Mouse (Mus musculus) forebrain, embryonic 12.5 days (tissue): ENCODE measurements around the gene Tmem248. TPM values are rescaled to one million over a fixed set of nuclear protein-coding genes. Genes with fewer than 3 reads are reported as not detected.
A peak's percentile ranks its signal among the peaks of the same experiment; 100 is the strongest.
"Not testable (repeated sequence)": the region's sequence is repeated elsewhere in the genome, so short reads cannot be mapped to it uniquely, and the experiment has no call there.

Experiments used
- ATAC-seq: fragments of 200-750 bp; cut with Nextera tagmentation; 2 replicates; pipeline ENCODE4 v1.8.0; 2017; ENCODE audit warnings: moderate TSS enrichment; ENCODE audit not compliant: low FRiP score
- H3K27ac ChIP-seq: fragments of 300-500 bp; sonication (generic); 2 replicates; pipeline ENCODE4 v1.5.1; 2016; ENCODE audit warnings: mild to moderate bottlenecking
- H3K27me3 ChIP-seq: fragments of 300-500 bp; sonication (generic); 2 replicates; pipeline ENCODE4 v1.6.1; 2016; ENCODE audit warnings: mild to moderate bottlenecking
- H3K36me3 ChIP-seq: fragments of 300-500 bp; sonication (generic); replicated peaks from 2 replicates; pipeline ENCODE4 v1.6.1; 2016; ENCODE audit warnings: mild to moderate bottlenecking
- H3K4me1 ChIP-seq: fragments of 300-500 bp; sonication (generic); 2 replicates; pipeline ENCODE4 v1.6.1; 2016
- H3K4me2 ChIP-seq: fragments of 300-500 bp; sonication (generic); 2 replicates; pipeline ENCODE4 v1.6.1; 2016; ENCODE audit warnings: mild to moderate bottlenecking, moderate library complexity
- H3K4me3 ChIP-seq: fragments of 300-500 bp; sonication (generic); replicated peaks from 2 replicates; pipeline ENCODE4 v1.5.1; 2016; ENCODE audit warnings: mild to moderate bottlenecking
- H3K9ac ChIP-seq: fragments of 300-500 bp; sonication (generic); 2 replicates; pipeline ENCODE4 v1.6.1; 2016; ENCODE audit warnings: mild to moderate bottlenecking
- H3K9me3 ChIP-seq: fragments of 300-500 bp; sonication (generic); 2 replicates; pipeline ENCODE4 v1.6.1; 2016
- WGBS: fragments of 180-500 bp; shearing (Covaris S2); methylation state at CpG from one replicate; pipeline ENCODE4 v1.1.7; 2016; 5-methylcytosine and 5-hydroxymethylcytosine counted together
- polyA plus RNA-seq: library from polyadenylated mRNA; unstranded; fragments of >200 nt; fragmentation: Nextera tagmentation; extraction: Ambion mirVana; gene quantifications from 2 replicates; pipeline ENCODE4 v1.2.1, GENCODE M21; 2016

Gene Tmem248
- polyA plus RNA-seq, 1 experiment from 2014 or later = 29.2 TPM

- Histone ChIP-seq H3K4me2 (no peak overlapping the region), H3K36me3 (peaks cover 97% of the 10 kb centered on the region), H3K27me3 (no peaks in the 10 kb centered on the region), H3K4me1 (no peaks in the 10 kb centered on the region), H3K9me3 (no peaks in the 10 kb centered on the region), H3K27ac (no peak overlapping the region), H3K4me3 (no peak overlapping the region), H3K9ac (no peak overlapping the region)
- no peak for ATAC-seq
- WGBS = 92% methylated on average over 2 of the region's 2 CpGs
Measured at GRCm38 (mm10) chr5:130239856-130240255, 23.0 kb downstream of the Tmem248 start.

- no peak overlapping the region for H3K27ac ChIP-seq
- H3K27me3 ChIP-seq = no peaks in the 10 kb centered on the region
- 93% methylated on average over 12 of the region's 12 CpGs for WGBS
- no peak overlapping the region for H3K9ac ChIP-seq
- H3K9me3 ChIP-seq = no peaks in the 10 kb centered on the region
- H3K4me3 ChIP-seq = no peak overlapping the region
- no peak overlapping the region for H3K4me2 ChIP-seq
- peaks cover 97% of the 10 kb centered on the region for H3K36me3 ChIP-seq
- ATAC-seq = no peak
- H3K4me1 ChIP-seq = no peaks in the 10 kb centered on the region
Measured at GRCm38 (mm10) chr5:130241426-130241825, 24.5 kb downstream of the Tmem248 start.

DNA sequence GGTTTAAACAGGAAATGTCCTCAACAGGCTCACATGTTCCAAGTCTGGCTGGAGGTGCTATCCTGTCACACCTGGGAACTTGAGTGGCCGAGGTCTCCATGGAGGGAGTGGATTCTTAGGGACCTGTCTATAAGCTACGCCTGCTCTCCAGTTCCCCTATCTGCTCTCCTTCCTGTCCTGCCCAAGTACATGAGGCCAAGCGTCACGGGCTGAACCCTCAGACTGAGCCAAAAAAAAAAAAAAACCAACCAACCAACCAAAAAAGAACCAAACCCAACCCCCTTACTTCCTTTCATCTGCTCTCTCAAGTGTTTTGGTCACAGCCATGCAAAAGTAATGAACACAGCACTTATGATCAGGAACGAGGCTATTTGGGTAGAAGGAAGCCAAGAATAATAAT is 30.9 kb downstream of the Tmem248 start:
- peaks cover 92% of the 10 kb centered on the region for H3K36me3 ChIP-seq
- H3K27ac ChIP-seq = no peak overlapping the region
- H3K4me1 ChIP-seq = no peaks in the 10 kb centered on the region
- no peak overlapping the region for H3K4me2 ChIP-seq
- 91% methylated on average over 5 of the region's 5 CpGs for WGBS
- no peaks in the 10 kb centered on the region for H3K9me3 ChIP-seq
- H3K27me3 ChIP-seq = no peaks in the 10 kb centered on the region
- H3K4me3 ChIP-seq = no peak overlapping the region
- H3K9ac ChIP-seq = no peak overlapping the region
- no peak for ATAC-seq

DNA sequence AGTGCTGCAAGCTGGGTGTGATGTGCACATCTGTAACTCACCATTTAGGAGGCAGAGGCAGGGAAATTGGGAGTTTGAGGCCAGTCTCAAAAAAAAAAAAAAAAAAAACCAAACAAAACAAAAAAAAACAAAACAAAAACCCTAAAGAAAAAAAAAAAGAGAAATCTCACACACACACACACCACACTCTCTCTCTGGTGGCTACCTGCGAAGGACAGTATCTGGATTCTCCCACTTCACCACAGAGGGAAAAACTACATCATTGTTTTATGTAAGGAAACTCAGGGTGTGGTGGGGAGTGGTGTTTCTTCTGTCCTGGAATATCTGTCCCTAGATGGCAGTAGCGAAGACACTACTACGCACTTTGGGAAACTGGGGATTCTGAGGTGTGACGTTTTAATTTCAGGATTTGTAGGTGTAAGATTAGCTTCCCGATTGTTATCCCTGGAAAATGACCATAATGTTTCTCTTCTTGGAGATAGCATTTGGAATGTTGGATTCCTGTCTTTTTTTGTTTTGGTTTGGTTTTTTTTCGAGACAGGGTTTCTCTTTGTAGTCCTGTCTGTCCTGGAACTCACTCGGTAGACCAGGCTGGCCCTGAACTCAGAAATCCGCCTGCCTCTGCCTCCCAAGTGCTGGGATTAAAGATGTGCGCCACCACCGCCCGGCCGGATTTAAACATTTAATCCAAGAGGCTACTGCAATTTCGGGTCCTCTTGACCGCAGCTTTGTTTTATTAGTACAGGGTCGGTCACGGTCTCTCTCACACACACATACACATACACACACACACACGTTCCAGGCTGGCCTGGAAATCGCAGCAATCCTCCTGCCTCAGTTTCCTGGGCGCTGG is 37.5 kb downstream of the Tmem248 start:
- Histone ChIP-seq H3K9ac (peak overlapping the region; percentile 84), H3K36me3 (peaks cover 35% of the 10 kb centered on the region), H3K4me3 (peak overlapping the region; percentile 74), H3K27me3 (no peaks in the 10 kb centered on the region), H3K27ac (peak overlapping the region; percentile 74), H3K4me1 (peaks cover 25% of the 10 kb centered on the region), H3K4me2 (peak overlapping the region; percentile 87), H3K9me3 (no peaks in the 10 kb centered on the region)
- 24% methylated on average over 19 of the region's 19 CpGs for WGBS
- ATAC-seq = peak; percentile 3; the same call in 1 of the 2 replicates

GRCm38 (mm10) chr5:130255017-130255720 is 38.3 kb downstream of the Tmem248 start, which contains the start of the genes Sbds and Tyw1:
Gene Sbds, minus strand, starts transcription at chr5:130255530.
Gene Tyw1, plus strand, starts transcription at chr5:130255619.
- peaks cover 25% of the 10 kb centered on the region for H3K4me1 ChIP-seq
- peak within 1 kb of the TSS; percentile 84 for H3K9ac ChIP-seq
- peak within 1 kb of the TSS; percentile 74 for H3K4me3 ChIP-seq
- H3K36me3 ChIP-seq = peaks cover 29% of the 10 kb centered on the region
- no peaks in the 10 kb centered on the region for H3K9me3 ChIP-seq
- ATAC-seq = peak; percentile 89
- H3K27ac ChIP-seq = peak within 1 kb of the TSS; percentile 74
- peak within 1 kb of the TSS; percentile 87 for H3K4me2 ChIP-seq
- H3K27me3 ChIP-seq = no peaks in the 10 kb centered on the region
- WGBS = under 1% methylated on average over 52 of the region's 52 CpGs

GRCm38 (mm10) chr5:130255799-130256525 is 39.1 kb downstream of the Tmem248 start:
- Histone ChIP-seq H3K4me2 (peak overlapping the region; percentile 87), H3K27ac (peak overlapping the region; percentile 67; the same call in 1 of the 2 replicates), H3K4me1 (peaks cover 25% of the 10 kb centered on the region), H3K36me3 (peaks cover 21% of the 10 kb centered on the region), H3K4me3 (peak overlapping the region; percentile 74)
- not testable (repeated sequence) for H3K9ac ChIP-seq, H3K9me3 ChIP-seq, H3K27me3 ChIP-seq
- peak; percentile 4; the same call in 1 of the 2 replicates for ATAC-seq
- 32% methylated on average over 20 of the region's 20 CpGs for WGBS

GRCm38 (mm10) chr5:130256678-130257271 is 39.9 kb downstream of the Tmem248 start:
- peak; percentile 94 for ATAC-seq
- under 1% methylated on average over 25 of the region's 25 CpGs for WGBS
- Histone ChIP-seq H3K4me2 (peak overlapping the region; percentile 87), H3K4me3 (peak overlapping the region; percentile 69), H3K27ac (peak overlapping the region; percentile 79; the same call in 1 of the 2 replicates), H3K9ac (peak overlapping the region; percentile 73), H3K27me3 (no peaks in the 10 kb centered on the region), H3K36me3 (peaks cover 18% of the 10 kb centered on the region), H3K4me1 (peaks cover 25% of the 10 kb centered on the region), H3K9me3 (no peaks in the 10 kb centered on the region)

DNA sequence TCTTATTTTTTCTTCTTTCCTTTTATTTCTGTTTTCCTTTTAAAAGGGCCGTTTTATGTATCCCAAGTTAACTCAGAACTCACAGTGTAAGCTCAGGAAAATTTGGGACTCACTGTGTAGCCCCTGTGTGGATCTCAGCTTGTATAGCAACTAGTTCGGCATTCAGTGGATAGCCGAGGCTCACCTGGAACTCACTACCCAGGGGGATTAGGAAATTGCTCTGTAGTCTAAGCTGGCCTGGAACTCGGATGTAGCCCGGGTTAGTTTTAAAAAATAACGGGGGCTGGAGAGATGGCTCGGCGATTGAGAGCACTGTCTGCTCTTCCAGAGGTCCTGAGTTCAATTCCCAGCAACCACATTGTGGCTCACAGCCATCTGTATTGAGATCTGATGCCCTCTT is 40.4 kb downstream of the Tmem248 start:
- no peak for ATAC-seq
- Histone ChIP-seq H3K27ac (peak overlapping the region; percentile 79; the same call in 1 of the 2 replicates), H3K4me3 (peak overlapping the region; percentile 69), H3K4me1 (peaks cover 25% of the 10 kb centered on the region), H3K27me3 (no peaks in the 10 kb centered on the region), H3K36me3 (peaks cover 13% of the 10 kb centered on the region), H3K9ac (peak overlapping the region; percentile 73), H3K9me3 (no peaks in the 10 kb centered on the region), H3K4me2 (peak overlapping the region; percentile 67)
- 9% methylated on average over 8 of the region's 8 CpGs for WGBS

DNA sequence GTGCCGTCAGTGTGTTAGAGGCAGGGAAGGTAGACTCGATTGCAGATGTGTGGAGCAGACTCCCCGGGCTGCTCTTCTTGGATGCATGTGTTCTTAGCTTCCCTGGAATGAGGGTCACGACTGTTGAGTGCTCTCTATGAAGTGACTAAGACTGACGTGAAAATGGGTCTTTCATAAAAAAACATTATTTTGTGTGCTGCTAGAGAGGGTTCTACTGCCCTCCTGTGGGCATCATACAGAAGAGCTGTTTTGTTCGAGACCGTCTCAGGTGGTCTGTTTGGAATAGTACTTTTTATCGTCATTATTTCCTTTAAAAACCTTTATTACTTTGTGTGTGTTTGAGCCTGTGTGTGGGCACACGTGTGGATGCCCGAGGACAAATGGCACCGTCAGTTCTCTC is 46.6 kb downstream of the Tmem248 start:
- WGBS = 84% methylated on average over 11 of the region's 11 CpGs
- ATAC-seq = no peak

GRCm38 (mm10) chr5:130264433-130265005 is 47.6 kb downstream of the Tmem248 start:
- peaks cover 56% of the 10 kb centered on the region for H3K36me3 ChIP-seq
- 91% methylated on average over 6 of the region's 6 CpGs for WGBS
- no peaks in the 10 kb centered on the region for H3K27me3 ChIP-seq

More for the DNA sequence above, 46.6 kb downstream of the Tmem248 start:
- no peak overlapping the region for H3K9ac ChIP-seq
- no peak overlapping the region for H3K4me3 ChIP-seq
- no peak overlapping the region for H3K27ac ChIP-seq
- no peaks in the 10 kb centered on the region for H3K4me1 ChIP-seq
- no peaks in the 10 kb centered on the region for H3K27me3 ChIP-seq
- peaks cover 47% of the 10 kb centered on the region for H3K36me3 ChIP-seq
- H3K9me3 ChIP-seq = no peaks in the 10 kb centered on the region
- H3K4me2 ChIP-seq = no peak overlapping the region

GRCm38 (mm10) chr5:130266651-130267050 is 49.8 kb downstream of the Tmem248 start:
- H3K9ac ChIP-seq = no peak overlapping the region
- H3K4me2 ChIP-seq = no peak overlapping the region
- no peak overlapping the region for H3K27ac ChIP-seq
- no peaks in the 10 kb centered on the region for H3K27me3 ChIP-seq
- peaks cover 68% of the 10 kb centered on the region for H3K36me3 ChIP-seq
- no peaks in the 10 kb centered on the region for H3K4me1 ChIP-seq
- WGBS = 83% methylated on average over 7 of the region's 7 CpGs
- no peak for ATAC-seq
- no peak overlapping the region for H3K4me3 ChIP-seq
- no peaks in the 10 kb centered on the region for H3K9me3 ChIP-seq

More at GRCm38 (mm10) chr5:130264433-130265005, 47.6 kb downstream of the Tmem248 start:
- H3K9ac ChIP-seq = no peak overlapping the region
- no peak overlapping the region for H3K4me3 ChIP-seq
- no peaks in the 10 kb centered on the region for H3K9me3 ChIP-seq
- H3K4me2 ChIP-seq = no peak overlapping the region
- H3K4me1 ChIP-seq = no peaks in the 10 kb centered on the region
- no peak overlapping the region for H3K27ac ChIP-seq
- no peak for ATAC-seq
